Mouse (Mus musculus): ENCODE data around the gene Kif24. TPM values are rescaled to one million over a fixed set of nuclear protein-coding genes. Genes with fewer than 3 reads are reported as not detected.
A peak's percentile ranks its signal among the peaks of the same experiment; 100 is the strongest.

Gene Kif24
- polyA plus RNA-seq, 1 experiment from 2014 or later, result 1.4 TPM

DNA sequence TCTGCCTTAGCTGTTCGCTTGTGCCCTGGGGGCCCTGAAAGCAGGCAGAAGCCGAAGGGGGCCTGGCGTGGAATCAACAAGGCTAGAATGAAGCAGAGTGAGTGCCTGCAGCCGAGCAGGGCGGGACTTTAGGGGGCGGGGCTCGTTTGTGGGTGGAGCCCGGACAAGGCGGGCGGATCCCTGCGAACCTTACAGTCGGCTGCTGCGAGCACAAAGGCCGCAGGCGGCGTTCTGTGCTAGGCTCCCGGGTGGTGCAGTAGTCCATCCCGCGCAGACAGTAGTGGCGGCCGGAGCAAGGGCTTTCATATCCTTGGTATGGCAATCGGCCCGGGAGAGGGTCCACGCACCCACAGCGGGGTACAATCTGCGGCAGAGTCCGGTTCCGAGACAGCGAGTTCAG lies 42.2 kb upstream of the Kif24 start:
- DNase-seq (ENCODE audit: low spot score), result peak; percentile 90
- Histone ChIP-seq H3K4me1 (replicated peaks; ENCODE audit: control insufficient read depth, insufficient read depth) (peaks cover 6% of the 10 kb centered on the region; the same call in 1 of the 2 replicates), H3K4me3 (ENCODE audit: low read depth, low read length) (peak overlapping the region; percentile 47)

DNA sequence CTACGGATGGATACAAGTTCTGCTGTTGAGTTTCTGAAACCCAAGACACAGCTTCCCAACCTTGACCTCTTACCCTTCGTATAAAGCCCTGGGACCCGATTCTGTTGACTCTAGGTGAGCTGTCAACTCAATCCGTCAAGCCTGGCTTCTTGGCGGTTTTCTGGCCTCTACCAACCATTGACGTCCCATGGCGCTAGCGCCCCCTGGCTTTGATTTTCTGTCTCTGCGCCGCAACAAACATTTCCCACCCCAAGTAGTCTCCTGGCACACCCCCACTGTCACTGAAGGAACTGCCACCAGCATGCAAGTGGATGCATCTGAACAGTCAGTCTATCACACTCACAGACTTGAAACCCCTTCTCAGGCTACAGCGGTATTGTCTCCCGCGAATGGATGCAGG lies 41.5 kb upstream of the Kif24 start:
- no peak overlapping the region for H3K9ac ChIP-seq (ENCODE audit: low read length)
- H3K9me3 ChIP-seq (ENCODE audit: control insufficient read depth, low read length), result no peaks in the 10 kb centered on the region
- peaks cover 6% of the 10 kb centered on the region; the same call in 1 of the 2 replicates for H3K4me1 ChIP-seq (replicated peaks; ENCODE audit: control insufficient read depth, insufficient read depth)
- H3K4me2 ChIP-seq (replicated peaks; ENCODE audit: low read depth), result peak overlapping the region; percentile 87; the same call in 1 of the 2 replicates
- whole genome bisulfite sequencing, result 16% methylated on average over 13 of the region's 13 CpGs
- H3K27ac ChIP-seq (replicated peaks), result no peak overlapping the region
- TF ChIP-seq CTCF (IDR thresholded peaks at IDR 0.05; ENCODE audit: low read depth) (peak; percentile 77), EP300 (optimal IDR thresholded peaks at IDR 0.05) (no peak)
- no peaks in the 10 kb centered on the region for H3K27me3 ChIP-seq (ENCODE audit: control insufficient read depth, insufficient read depth, low read length)
- H3K36me3 ChIP-seq (ENCODE audit: control insufficient read depth, insufficient read depth, low read length), result no peaks in the 10 kb centered on the region
- no peak overlapping the region for H3K4me3 ChIP-seq (ENCODE audit: low read depth, low read length)
- no peak for ATAC-seq (ENCODE audit: low FRiP score, low TSS enrichment)
- peak; percentile 69 for DNase-seq (ENCODE audit: low spot score)

More for the DNA sequence above, 42.2 kb upstream of the Kif24 start:
- H3K27me3 ChIP-seq (ENCODE audit: control insufficient read depth, insufficient read depth, low read length), result no peaks in the 10 kb centered on the region
- under 1% methylated on average over 29 of the region's 29 CpGs for WGBS
- no peaks in the 10 kb centered on the region for H3K36me3 ChIP-seq (ENCODE audit: control insufficient read depth, insufficient read depth, low read length)
- H3K9me3 ChIP-seq (ENCODE audit: control insufficient read depth, low read length), result no peaks in the 10 kb centered on the region
- peak; percentile 44; the same call in 1 of the 2 replicates for TF ChIP-seq CTCF (IDR thresholded peaks at IDR 0.05; ENCODE audit: low read depth)
- TF ChIP-seq EP300 (optimal IDR thresholded peaks at IDR 0.05), result no peak
- H3K9ac ChIP-seq (ENCODE audit: low read length), result peak overlapping the region; percentile 45
- ATAC-seq (ENCODE audit: low FRiP score, low TSS enrichment), result peak; percentile 67
- peak overlapping the region; percentile 87 for H3K4me2 ChIP-seq (replicated peaks; ENCODE audit: low read depth)
- H3K27ac ChIP-seq (replicated peaks), result 0 out of 2 replicates have a peak overlapping the region, but pooled peaks have one; percentile 18

DNA sequence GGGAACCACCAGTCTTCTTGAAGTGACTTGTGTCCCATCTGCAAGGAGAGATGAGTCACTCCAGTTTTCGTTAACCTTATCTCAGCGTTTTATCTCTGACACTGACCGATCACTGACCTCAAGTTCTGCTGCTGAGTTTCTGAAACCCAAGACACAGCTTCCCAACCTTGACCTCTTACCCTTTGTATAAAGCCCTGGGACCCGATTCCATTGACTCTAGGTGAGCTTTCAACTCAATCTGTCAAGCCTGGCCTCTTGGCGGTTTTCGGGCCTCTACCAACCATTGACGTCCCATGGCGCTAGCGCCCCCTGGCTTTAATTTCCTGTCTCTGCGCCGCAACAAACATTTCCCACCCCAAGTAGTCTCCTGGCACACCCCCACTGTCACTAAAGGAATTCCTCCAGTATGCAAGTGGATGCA lies 40.5 kb upstream of the Kif24 start:
- Histone ChIP-seq H3K36me3 (ENCODE audit: control insufficient read depth, insufficient read depth, low read length) (no peaks in the 10 kb centered on the region), H3K4me2 (replicated peaks; ENCODE audit: low read depth) (no peak overlapping the region), H3K27ac (replicated peaks) (no peak overlapping the region), H3K4me3 (ENCODE audit: low read depth, low read length) (no peak overlapping the region), H3K9me3 (ENCODE audit: control insufficient read depth, low read length) (no peaks in the 10 kb centered on the region), H3K27me3 (ENCODE audit: control insufficient read depth, insufficient read depth, low read length) (no peaks in the 10 kb centered on the region), H3K4me1 (replicated peaks; ENCODE audit: control insufficient read depth, insufficient read depth) (peaks cover 6% of the 10 kb centered on the region; the same call in 1 of the 2 replicates), H3K9ac (ENCODE audit: low read length) (no peak overlapping the region)
- TF ChIP-seq CTCF (IDR thresholded peaks at IDR 0.05; ENCODE audit: low read depth), result peak; percentile 59
- no peak for TF ChIP-seq EP300 (optimal IDR thresholded peaks at IDR 0.05)
- ATAC-seq (ENCODE audit: low FRiP score, low TSS enrichment) (no peak), DNase-seq (ENCODE audit: low spot score) (no peak)
- WGBS, result 58% methylated on average over 11 of the region's 11 CpGs

DNA sequence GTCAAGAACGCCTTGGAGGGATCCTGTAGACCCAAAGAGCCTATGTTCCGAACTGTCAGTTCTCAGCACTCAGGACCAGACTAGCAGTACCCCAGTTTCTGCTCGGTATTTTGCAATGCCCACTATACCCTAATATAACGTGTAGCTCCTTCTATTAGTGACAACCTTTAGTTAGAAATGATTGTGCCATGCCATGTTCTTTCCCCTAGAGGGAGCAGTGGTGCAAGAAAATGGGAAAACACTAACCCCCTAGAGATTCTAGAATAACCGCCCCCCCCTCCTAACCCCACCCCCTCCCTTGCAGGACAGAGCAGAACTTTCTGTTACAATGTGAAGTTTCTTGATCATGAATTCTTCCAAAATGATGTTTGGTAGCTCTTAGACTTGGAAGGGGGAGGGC lies 39.6 kb upstream of the Kif24 start:
- TF ChIP-seq EP300 (optimal IDR thresholded peaks at IDR 0.05) (no peak), CTCF (IDR thresholded peaks at IDR 0.05; ENCODE audit: low read depth) (peak; percentile 56)
- no peak overlapping the region for H3K9ac ChIP-seq (ENCODE audit: low read length)
- no peaks in the 10 kb centered on the region for H3K9me3 ChIP-seq (ENCODE audit: control insufficient read depth, low read length)
- whole genome bisulfite sequencing, result 70% methylated on average over 5 of the region's 5 CpGs
- no peaks in the 10 kb centered on the region; the same call in 1 of the 2 replicates for H3K27me3 ChIP-seq (ENCODE audit: control insufficient read depth, insufficient read depth, low read length)
- H3K4me1 ChIP-seq (replicated peaks; ENCODE audit: control insufficient read depth, insufficient read depth), result peaks cover 6% of the 10 kb centered on the region; the same call in 1 of the 2 replicates
- H3K36me3 ChIP-seq (ENCODE audit: control insufficient read depth, insufficient read depth, low read length), result no peaks in the 10 kb centered on the region
- ATAC-seq (ENCODE audit: low FRiP score, low TSS enrichment) (no peak), DNase-seq (ENCODE audit: low spot score) (no peak)
- no peak overlapping the region for H3K4me3 ChIP-seq (ENCODE audit: low read depth, low read length)
- no peak overlapping the region for H3K27ac ChIP-seq (replicated peaks)
- no peak overlapping the region for H3K4me2 ChIP-seq (replicated peaks; ENCODE audit: low read depth)

DNA sequence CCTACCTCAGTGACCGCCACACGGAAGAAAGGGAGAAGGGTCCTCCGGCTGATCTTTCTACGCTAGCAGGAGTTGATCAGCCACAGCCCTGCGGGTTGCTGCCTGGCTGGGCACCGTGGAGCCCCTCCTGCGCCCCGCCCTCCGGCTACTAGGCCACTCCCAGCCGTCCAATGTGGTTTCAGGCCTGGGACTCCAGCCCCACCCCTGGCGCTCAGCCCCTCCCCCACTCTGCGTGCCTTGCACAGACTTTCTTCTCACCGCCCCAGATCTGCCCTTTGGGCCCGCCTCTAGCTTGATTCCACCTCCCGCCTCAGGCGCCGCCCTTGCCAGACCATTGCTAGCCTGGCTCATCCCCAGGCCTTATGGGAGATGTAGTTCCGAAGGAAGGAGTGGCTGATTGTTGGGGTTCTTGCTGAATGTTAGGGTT lies 38.3 kb upstream of the Kif24 start, which contains the start of gene AI464131:
Gene AI464131 (minus strand): TSS at position 91 of the 427 bp plus-strand sequence.
- Histone ChIP-seq H3K4me3 (ENCODE audit: low read depth, low read length) (peak within 1 kb of the TSS; percentile 52), H3K27me3 (ENCODE audit: control insufficient read depth, insufficient read depth, low read length) (peaks cover 7% of the 10 kb centered on the region), H3K4me1 (replicated peaks; ENCODE audit: control insufficient read depth, insufficient read depth) (peaks cover 6% of the 10 kb centered on the region; the same call in 1 of the 2 replicates), H3K27ac (replicated peaks) (peak within 1 kb of the TSS; percentile 67), H3K4me2 (replicated peaks; ENCODE audit: low read depth) (peak within 1 kb of the TSS; percentile 89), H3K36me3 (ENCODE audit: control insufficient read depth, insufficient read depth, low read length) (peaks cover 3% of the 10 kb centered on the region), H3K9ac (ENCODE audit: low read length) (peak within 1 kb of the TSS; percentile 65), H3K9me3 (ENCODE audit: control insufficient read depth, low read length) (no peaks in the 10 kb centered on the region)
- 2% methylated on average over 17 of the region's 18 CpGs for WGBS
- DNase-seq (ENCODE audit: low spot score) (peak; percentile 100), ATAC-seq (ENCODE audit: low FRiP score, low TSS enrichment) (peak; percentile 97)
- no peak for TF ChIP-seq EP300 (optimal IDR thresholded peaks at IDR 0.05)
- TF ChIP-seq CTCF (IDR thresholded peaks at IDR 0.05; ENCODE audit: low read depth), result peak; percentile 44

Data from stomach, postnatal 0 days (tissue).